ENCODE assay signal across 8 mouse cellular contexts in genomic region chr9:58766959-58767955, GRCm38 (mm10). TPM values are rescaled to one million over a fixed set of nuclear protein-coding genes. Genes with fewer than 3 reads are reported as not detected.
DNase-seq lines count a peak whose midpoint lies in the region; ATAC-seq and TF ChIP-seq lines count a peak whose summit lies in the region.

No protein-coding gene starts in this region.

- TF ChIP-seq POLR2A in lung, adult 2 months (IDR thresholded peaks at IDR 0.05; ENCODE audit: borderline replicate concordance, extremely low read depth, low read depth, low read length) = no peak

- no peaks in the 10 kb centered on the region for H3K36me3 ChIP-seq in lung, embryonic 14.5 days (ENCODE audit: insufficient read depth)
- H3K36me3 ChIP-seq in liver, postnatal 0 days (replicated peaks; ENCODE audit: insufficient read depth, low read length) = no peaks in the 10 kb centered on the region

- H3K4me2 ChIP-seq in lung, embryonic 14.5 days = no peak overlapping the region
- H3K4me2 ChIP-seq in liver, postnatal 0 days (ENCODE audit: low read depth, low read length) = no peak overlapping the region

- H3K9me3 ChIP-seq in lung, embryonic 14.5 days (ENCODE audit: low read depth, low read length) = no peaks in the 10 kb centered on the region
- 0 out of 2 replicates have a peak, but pooled peaks cover 2% of the 10 kb centered on the region for H3K9me3 ChIP-seq in liver, postnatal 0 days (ENCODE audit: low read length)

- ATAC-seq in lung, embryonic 14.5 days (ENCODE audit: insufficient read depth) = peak; percentile 70
- ATAC-seq in granulocyte monocyte progenitor cell, adult 5-6 weeks (replicated peaks; ENCODE audit: poor library complexity, severe bottlenecking) = peak; percentile 48; the same call in 1 of the 2 replicates
- peak; percentile 64 for ATAC-seq in liver, postnatal 0 days
- ATAC-seq in megakaryocyte, adult 5-6 weeks (ENCODE audit: poor library complexity, severe bottlenecking) = no peak

- TF ChIP-seq CTCF in lung, embryonic 14.5 days (IDR thresholded peaks at IDR 0.05; ENCODE audit: low read depth) = no peak
- no peak for TF ChIP-seq CTCF in lung, adult 2 months (IDR thresholded peaks at IDR 0.05; ENCODE audit: insufficient read depth, low read length)
- no peak for TF ChIP-seq CTCF in liver, postnatal 0 days (IDR thresholded peaks at IDR 0.05; ENCODE audit: low read depth)

- H3K27ac ChIP-seq in lung, embryonic 14.5 days (ENCODE audit: low read depth) = no peak overlapping the region
- no peak overlapping the region for H3K27ac ChIP-seq in liver, postnatal 0 days (ENCODE audit: low read depth)

- no peak overlapping the region for H3K4me3 ChIP-seq in lung, embryonic 14.5 days (ENCODE audit: low read depth, low read length)
- no peak overlapping the region for H3K4me3 ChIP-seq in lung, adult 2 months (replicated peaks; ENCODE audit: extremely low read depth, low read depth, low read length)
- no peak overlapping the region for H3K4me3 ChIP-seq in liver, postnatal 0 days (ENCODE audit: low read depth, low read length)

- no peaks in the 10 kb centered on the region for H3K27me3 ChIP-seq in lung, embryonic 14.5 days (ENCODE audit: insufficient read depth, low read length)
- H3K27me3 ChIP-seq in liver, postnatal 0 days (ENCODE audit: insufficient read depth, low read length) = no peaks in the 10 kb centered on the region

- WGBS in lung, embryonic 14.5 days = 50% methylated on average over 16 of the region's 17 CpGs
- whole genome bisulfite sequencing in lung, adult 2 months = 59% methylated on average over 17 of the region's 17 CpGs
- 69% methylated on average over 17 of the region's 17 CpGs for WGBS in liver, postnatal 0 days (ENCODE audit: insufficient replicate concordance)

- DNase-seq in lung, embryonic 14.5 days = no peak
- no peak for DNase-seq in lung, adult 2 months
- peak; percentile 43 for DNase-seq in liver, postnatal 0 days
- DNase-seq in thymus, postnatal 25 days = peak; percentile 17
- DNase-seq in left cerebral cortex, postnatal 36 days (ENCODE audit: low spot score in 2 of 2) = no peak
- no peak for DNase-seq in layer of hippocampus, postnatal 36 days

- intact Hi-C loops in left cerebral cortex, postnatal 36 days (cut with DNase I) = no loop called here

- H3K9ac ChIP-seq in lung, embryonic 14.5 days = no peak overlapping the region
- H3K9ac ChIP-seq in liver, postnatal 0 days (replicated peaks) = no peak overlapping the region

- no peaks in the 10 kb centered on the region for H3K4me1 ChIP-seq in lung, embryonic 14.5 days (ENCODE audit: insufficient read depth)
- no peaks in the 10 kb centered on the region for H3K4me1 ChIP-seq in lung, adult 2 months (ENCODE audit: control insufficient read depth, insufficient read depth, low read length)
- no peaks in the 10 kb centered on the region for H3K4me1 ChIP-seq in liver, postnatal 0 days (ENCODE audit: insufficient read depth)

- TF ChIP-seq EP300 in liver, postnatal 0 days (IDR thresholded peaks at IDR 0.05; ENCODE audit: low read depth) = no peak

RNA-seq across cellular contexts. Expression of gene Rec114, which starts 23.5 kb away (rescaled TPM):
- 1.5 and 2.2 TPM in 2 replicates for polyA plus RNA-seq in lung, embryonic 14.5 days (2014; fragmentation: Nextera tagmentation; extraction: Ambion mirVana)
- polyA plus RNA-seq in lung, adult 2 months (2012; rRNA removed) = 0.24 and 0.48 TPM in 2 replicates
- not detected in 2 replicates for total RNA-seq in granulocyte monocyte progenitor cell, adult 5-6 weeks (2014; fragmentation: Nextera tagmentation)
- not detected in 2 replicates for total RNA-seq in granulocyte monocyte progenitor cell, adult 5-6 weeks (2017)
- polyA plus RNA-seq in liver, postnatal 0 days (2015; fragmentation: Nextera tagmentation; extraction: Ambion mirVana) = 34.3 and 35.1 TPM in 2 replicates
- total RNA-seq in megakaryocyte, adult 5-6 weeks (2015) = 1.5 and 2.8 TPM in 2 replicates
- 1.4 TPM in 1 of 2 replicates, not detected in the other for total RNA-seq in megakaryocyte, adult 5-6 weeks (2017)
- total RNA-seq in left cerebral cortex, postnatal 36 days (2021) = under 1 TPM in 1 of 2 experiments, not detected in 1; 0.59 TPM
- not detected for total RNA-seq in layer of hippocampus, postnatal 36 days (2021)

RNA-seq across cellular contexts. Expression of gene Hcn4, which starts 56.0 kb away (rescaled TPM):
- polyA plus RNA-seq in lung, embryonic 14.5 days (2014; fragmentation: Nextera tagmentation; extraction: Ambion mirVana) = 0.30 and 0.49 TPM in 2 replicates
- 0.62 and 0.67 TPM in 2 replicates for polyA plus RNA-seq in lung, adult 2 months (2012; rRNA removed)
- total RNA-seq in granulocyte monocyte progenitor cell, adult 5-6 weeks (2014; fragmentation: Nextera tagmentation) = not detected in 2 replicates
- total RNA-seq in granulocyte monocyte progenitor cell, adult 5-6 weeks (2017) = not detected in 2 replicates
- not detected in 2 replicates for polyA plus RNA-seq in liver, postnatal 0 days (2015; fragmentation: Nextera tagmentation; extraction: Ambion mirVana)
- total RNA-seq in megakaryocyte, adult 5-6 weeks (2015) = not detected in 2 replicates
- not detected in 2 replicates for total RNA-seq in megakaryocyte, adult 5-6 weeks (2017)
- 1 to 10 TPM; 4.6 to 6.7 TPM for total RNA-seq in left cerebral cortex, postnatal 36 days (2021)
- 1 to 10 TPM; 1.8 to 2.1 TPM for total RNA-seq in layer of hippocampus, postnatal 36 days (2021)

Comparison
In these comparisons a context has a peak if more than half of its experiments do, and no peak if none do; other contexts are left out.
1. DNase-seq: peak in liver, postnatal 0 days (single experiment) and thymus, postnatal 25 days (single experiment); none in lung, embryonic 14.5 days (single experiment), lung, adult 2 months (single experiment), left cerebral cortex, postnatal 36 days (0 of 2) and layer of hippocampus, postnatal 36 days (0 of 2).